ENCODE assay signal across 10 mouse cellular contexts in genomic region chr1:19973364-19973763, GRCm38 (mm10).
DNase-seq lines count a peak whose midpoint lies in the region; ATAC-seq and TF ChIP-seq lines count a peak whose summit lies in the region.
"Had no signal": no experiment of that assay in that cellular context is flagged by ENCODE, and none has a peak within 500 bp of the region (broad histone marks: within the 10 kb centered on the region; RNA-seq: fewer than 3 reads in every experiment).

No protein-coding gene starts in this region.

- H3K27me3 ChIP-seq in hindbrain, embryonic 16.5 days (replicated peaks; ENCODE audit: control insufficient read depth, insufficient read depth, low read length) = no peaks in the 10 kb centered on the region
- H3K27me3 ChIP-seq in neural tube, embryonic 15.5 days (replicated peaks) = no peaks in the 10 kb centered on the region; the same call in 1 of the 2 replicates
- H3K27me3 ChIP-seq: heart, embryonic 13.5 days; lung, embryonic 15.5 days had no signal

- peak; percentile 91 for ATAC-seq in hindbrain, embryonic 16.5 days
- ATAC-seq in neural tube, embryonic 15.5 days (ENCODE audit: low FRiP score) = peak; percentile 77; the same call in 1 of the 2 replicates

- WGBS in hindbrain, embryonic 16.5 days = 35% methylated on average over 4 of the region's 4 CpGs
- 21% methylated on average over 4 of the region's 4 CpGs for WGBS in neural tube, embryonic 15.5 days

- intact Hi-C loops in left cerebral cortex, adult 2 months (cut with DNase I) = loop anchor here (1.0 kb wide), 1 partner anchor 768 kb away; no protein-coding TSS in a partner anchor
- intact Hi-C loops in left cerebral cortex, postnatal 36 days (cut with DNase I) = loop anchor here (5.0 kb wide), 1 partner anchor 766 kb away; the partner anchor contains the start of gene Tfap2b

- H3K4me1 ChIP-seq in embryonic fibroblast, embryonic 13.5 days (ENCODE audit: control insufficient read depth, insufficient read depth, low read length) = peaks cover 3% of the 10 kb centered on the region
- H3K4me1 ChIP-seq in hindbrain, embryonic 16.5 days (ENCODE audit: control insufficient read depth, insufficient read depth, low read depth, low read length) = no peaks in the 10 kb centered on the region
- 0 out of 2 replicates have a peak, but pooled peaks cover 3% of the 10 kb centered on the region for H3K4me1 ChIP-seq in neural tube, embryonic 15.5 days
- H3K4me1 ChIP-seq: lung, embryonic 15.5 days had no signal

- TF ChIP-seq CTCF in left cerebral cortex, adult 2 months (IDR thresholded peaks at IDR 0.05) = peak; percentile 23
- TF ChIP-seq CTCF in embryonic fibroblast, embryonic 13.5 days (IDR thresholded peaks at IDR 0.05; ENCODE audit: borderline replicate concordance, insufficient read depth, low read length) = no peak

- no peak overlapping the region for H3K9ac ChIP-seq in hindbrain, embryonic 16.5 days (ENCODE audit: low read depth, low read length)
- H3K9ac ChIP-seq in neural tube, embryonic 15.5 days (replicated peaks) = no peak overlapping the region
- H3K9ac ChIP-seq: heart, embryonic 13.5 days; lung, embryonic 15.5 days had no signal

- no peaks in the 10 kb centered on the region for H3K36me3 ChIP-seq in hindbrain, embryonic 16.5 days (ENCODE audit: control insufficient read depth, insufficient read depth, low read length)
- H3K36me3 ChIP-seq in neural tube, embryonic 15.5 days = no peaks in the 10 kb centered on the region
- H3K36me3 ChIP-seq: heart, embryonic 13.5 days; lung, embryonic 15.5 days had no signal

- no peak overlapping the region for H3K4me2 ChIP-seq in hindbrain, embryonic 16.5 days (ENCODE audit: low read length)
- no peak overlapping the region for H3K4me2 ChIP-seq in neural tube, embryonic 15.5 days
- H3K4me2 ChIP-seq: heart, embryonic 13.5 days; lung, embryonic 15.5 days had no signal

- H3K4me3 ChIP-seq in left cerebral cortex, adult 2 months = no peak overlapping the region
- no peak overlapping the region for H3K4me3 ChIP-seq in embryonic fibroblast, embryonic 13.5 days (ENCODE audit: insufficient read depth, low read length)
- H3K4me3 ChIP-seq in hindbrain, embryonic 16.5 days (ENCODE audit: low read length) = no peak overlapping the region
- no peak overlapping the region for H3K4me3 ChIP-seq in neural tube, embryonic 15.5 days (replicated peaks)
- H3K4me3 ChIP-seq: heart, embryonic 13.5 days; lung, embryonic 15.5 days had no signal

- DNase-seq in left cerebral cortex, adult 2 months (ENCODE audit: extremely low spot score in 1 of 2, low spot score in 2 of 2) = no peak
- DNase-seq in left cerebral cortex, postnatal 36 days (ENCODE audit: low spot score in 2 of 2) = no peak
- DNase-seq in heart, adult 11 months = no peak
- no peak for DNase-seq in ovary, postnatal 36 days (ENCODE audit: low spot score)
- DNase-seq: layer of hippocampus, postnatal 36 days had no signal

- H3K9me3 ChIP-seq in hindbrain, embryonic 16.5 days (ENCODE audit: control insufficient read depth, low read length) = no peaks in the 10 kb centered on the region
- H3K9me3 ChIP-seq in neural tube, embryonic 15.5 days (replicated peaks) = no peaks in the 10 kb centered on the region
- H3K9me3 ChIP-seq: heart, embryonic 13.5 days; lung, embryonic 15.5 days had no signal

- no peak for TF ChIP-seq POLR2A in embryonic fibroblast, embryonic 13.5 days (IDR thresholded peaks at IDR 0.05; ENCODE audit: low read depth, low read length)

- no peak overlapping the region for H3K27ac ChIP-seq in left cerebral cortex, adult 2 months
- peak overlapping the region; percentile 4; the same call in 1 of the 2 replicates for H3K27ac ChIP-seq in embryonic fibroblast, embryonic 13.5 days (ENCODE audit: insufficient read depth, low read length)
- H3K27ac ChIP-seq in hindbrain, embryonic 16.5 days (ENCODE audit: low read depth, low read length) = no peak overlapping the region
- H3K27ac ChIP-seq in neural tube, embryonic 15.5 days (replicated peaks) = no peak overlapping the region
- H3K27ac ChIP-seq: heart, embryonic 13.5 days; lung, embryonic 15.5 days had no signal
